In genomic region chr4:57433941-57434704, GRCm38 (mm10) we compare ENCODE assay signal across 8 mouse cellular contexts. TPM values are rescaled to one million over a fixed set of nuclear protein-coding genes. Genes with fewer than 3 reads are reported as not detected.
DNase-seq lines count a peak whose midpoint lies in the region; ATAC-seq lines count a peak whose summit lies in the region.

Gene Palm2 (plus strand): TSS chr4:57434247.

- no peak for ATAC-seq in CD4-positive, CD25-positive, alpha-beta regulatory T cell, adult 4 months
- ATAC-seq in embryonic facial prominence, embryonic 15.5 days (ENCODE audit: insufficient number of reproducible peaks, low FRiP score, low TSS enrichment, low read depth) = peak; percentile 71
- ATAC-seq in kidney, embryonic 15.5 days (replicated peaks; ENCODE audit: low FRiP score) = peak; percentile 84
- ATAC-seq in neural tube, embryonic 11.5 days (ENCODE audit: insufficient read depth, low FRiP score, low TSS enrichment) = peak; percentile 89

- H3K4me2 ChIP-seq in embryonic facial prominence, embryonic 15.5 days (replicated peaks) = peak within 1 kb of the TSS; percentile 100
- peak within 1 kb of the TSS; percentile 99 for H3K4me2 ChIP-seq in kidney, embryonic 15.5 days
- H3K4me2 ChIP-seq in neural tube, embryonic 11.5 days (ENCODE audit: low read depth) = peak within 1 kb of the TSS; percentile 98

- WGBS in embryonic facial prominence, embryonic 15.5 days = under 1% methylated on average over 67 of the region's 67 CpGs
- WGBS in heart, embryonic 10.5 days = under 1% methylated on average over 67 of the region's 67 CpGs
- under 1% methylated on average over 67 of the region's 67 CpGs for WGBS in kidney, embryonic 15.5 days
- whole genome bisulfite sequencing in neural tube, embryonic 11.5 days = under 1% methylated on average over 67 of the region's 67 CpGs

- DNase-seq in CD4-positive, CD25-positive, alpha-beta regulatory T cell, adult 2 months (ENCODE audit: low read depth, low spot score) = peak; percentile 2
- DNase-seq in heart, embryonic 10.5 days (ENCODE audit: low spot score) = peak; percentile 80
- DNase-seq in liver = peak; percentile 19
- DNase-seq in neural tube, embryonic 11.5 days (ENCODE audit: low spot score) = peak; percentile 77
- peak; percentile 38 for DNase-seq in testis, postnatal 14 days (ENCODE audit: low spot score)

- H3K9ac ChIP-seq in embryonic facial prominence, embryonic 15.5 days = peak within 1 kb of the TSS; percentile 55
- peak within 1 kb of the TSS; percentile 44 for H3K9ac ChIP-seq in kidney, embryonic 15.5 days
- H3K9ac ChIP-seq in neural tube, embryonic 11.5 days (ENCODE audit: low read length) = peak within 1 kb of the TSS; percentile 65

- no peak within 1 kb of the TSS for H3K27ac ChIP-seq in embryonic facial prominence, embryonic 15.5 days (replicated peaks)
- H3K27ac ChIP-seq in heart, embryonic 10.5 days = peak within 1 kb of the TSS; percentile 49
- H3K27ac ChIP-seq in kidney, embryonic 15.5 days = no peak within 1 kb of the TSS
- no peak within 1 kb of the TSS for H3K27ac ChIP-seq in neural tube, embryonic 11.5 days (ENCODE audit: low read depth, low read length)

- H3K27me3 ChIP-seq in embryonic facial prominence, embryonic 15.5 days = peaks cover 29% of the 10 kb centered on the region
- H3K27me3 ChIP-seq in heart, embryonic 10.5 days (ENCODE audit: insufficient read depth, poor library complexity, severe bottlenecking) = peaks cover 62% of the 10 kb centered on the region
- H3K27me3 ChIP-seq in kidney, embryonic 15.5 days = peaks cover 45% of the 10 kb centered on the region
- peaks cover 12% of the 10 kb centered on the region for H3K27me3 ChIP-seq in neural tube, embryonic 11.5 days (ENCODE audit: control insufficient read depth, insufficient read depth, low read length)

- H3K9me3 ChIP-seq in embryonic facial prominence, embryonic 15.5 days (replicated peaks) = no peaks in the 10 kb centered on the region
- no peaks in the 10 kb centered on the region for H3K9me3 ChIP-seq in heart, embryonic 10.5 days
- no peaks in the 10 kb centered on the region for H3K9me3 ChIP-seq in kidney, embryonic 15.5 days (replicated peaks)
- H3K9me3 ChIP-seq in neural tube, embryonic 11.5 days (ENCODE audit: control insufficient read depth, low read length) = no peaks in the 10 kb centered on the region

- no peaks in the 10 kb centered on the region for H3K36me3 ChIP-seq in embryonic facial prominence, embryonic 15.5 days
- no peaks in the 10 kb centered on the region for H3K36me3 ChIP-seq in heart, embryonic 10.5 days
- H3K36me3 ChIP-seq in kidney, embryonic 15.5 days = no peaks in the 10 kb centered on the region
- H3K36me3 ChIP-seq in neural tube, embryonic 11.5 days (ENCODE audit: control insufficient read depth, insufficient read depth, low read length) = no peaks in the 10 kb centered on the region

- H3K4me3 ChIP-seq in embryonic facial prominence, embryonic 15.5 days (replicated peaks) = peak within 1 kb of the TSS; percentile 63
- H3K4me3 ChIP-seq in heart, embryonic 10.5 days = peak within 1 kb of the TSS; percentile 71
- H3K4me3 ChIP-seq in kidney, embryonic 15.5 days (replicated peaks) = peak within 1 kb of the TSS; percentile 54
- peak within 1 kb of the TSS; percentile 62 for H3K4me3 ChIP-seq in neural tube, embryonic 11.5 days (ENCODE audit: low read depth, low read length)

- peaks cover 18% of the 10 kb centered on the region for H3K4me1 ChIP-seq in embryonic facial prominence, embryonic 15.5 days
- H3K4me1 ChIP-seq in heart, embryonic 10.5 days = peaks cover 17% of the 10 kb centered on the region
- peaks cover 16% of the 10 kb centered on the region for H3K4me1 ChIP-seq in kidney, embryonic 15.5 days
- H3K4me1 ChIP-seq in neural tube, embryonic 11.5 days (ENCODE audit: control insufficient read depth, insufficient read depth, low read length) = peaks cover 3% of the 10 kb centered on the region; the same call in 1 of the 2 replicates

RNA-seq across cellular contexts. Expression of gene Palm2, which starts in this region (rescaled TPM):
- polyA plus RNA-seq in CD4-positive, CD25-positive, alpha-beta regulatory T cell, adult 4 months (2017; shearing (Covaris generic)) = not detected
- 7.4 and 7.7 TPM in 2 replicates for polyA plus RNA-seq in embryonic facial prominence, embryonic 15.5 days (2015; fragmentation: Nextera tagmentation; extraction: Ambion mirVana)
- polyA plus RNA-seq in heart, embryonic 10.5 days (2016; fragmentation: Nextera tagmentation; extraction: Ambion mirVana) = 29.6 and 41.8 TPM in 2 replicates
- polyA plus RNA-seq in kidney, embryonic 15.5 days (2015; fragmentation: Nextera tagmentation; extraction: Ambion mirVana) = 1.7 and 1.9 TPM in 2 replicates
- 1.4 and 2.0 TPM in 2 replicates for polyA plus RNA-seq in neural tube, embryonic 11.5 days (2014; fragmentation: Nextera tagmentation; extraction: Ambion mirVana)

Comparison
In these comparisons a context has a peak if more than half of its experiments do, and no peak if none do; other contexts are left out.
1. DNase-seq: peak in every context shown above with its lines; median percentile 80 in heart, embryonic 10.5 days; 77 in neural tube, embryonic 11.5 days; 38 in testis, postnatal 14 days; 19 in liver; 2 in CD4-positive, CD25-positive, alpha-beta regulatory T cell, adult 2 months.